In genomic region chr7:128579381-128579780, GRCm38 (mm10) we compare ENCODE assay signal across 2 mouse cellular contexts.
TF ChIP-seq lines count a peak whose summit lies in the region.

No protein-coding gene starts in this region.

TF ChIP-seq in CH12.LX, 34 proteins besides CTCF, POLR2A, EP300 and RAD21:
- no peak for TF ChIP-seq TBP (conservative IDR thresholded peaks at IDR 0.05; ENCODE audit: low read depth, low read length)
- TF ChIP-seq SMC3 (IDR thresholded peaks at IDR 0.05; ENCODE audit: low read depth, low read length): no peak
- TF ChIP-seq ZC3H11A (IDR thresholded peaks at IDR 0.05; ENCODE audit: low read depth, low read length): no peak
- no peak for TF ChIP-seq MEF2A (IDR thresholded peaks at IDR 0.05; ENCODE audit: borderline replicate concordance, low read depth, low read length)
- no peak for TF ChIP-seq CHD1 (IDR thresholded peaks at IDR 0.05; ENCODE audit: low read depth, low read length)
- no peak for TF ChIP-seq ETS1 (conservative IDR thresholded peaks at IDR 0.05; ENCODE audit: low read depth, low read length)

TF ChIP-seq in MEL, 35 proteins besides CTCF, POLR2A, EP300 and RAD21:
- 0 out of 2 replicates have a peak, but pooled peaks have one; percentile 16 for TF ChIP-seq MAFK (IDR thresholded peaks at IDR 0.05; ENCODE audit: borderline replicate concordance, low read depth, low read length)
- TF ChIP-seq TAL1 (IDR thresholded peaks at IDR 0.05; ENCODE audit: low read length): peak; percentile 55
- TF ChIP-seq GATA1 (IDR thresholded peaks at IDR 0.05; ENCODE audit: low read depth, low read length): peak; percentile 88
- TF ChIP-seq CHD1 (IDR thresholded peaks at IDR 0.05; ENCODE audit: low read depth, low read length): no peak
- no peak for TF ChIP-seq JUND (IDR thresholded peaks at IDR 0.05; ENCODE audit: low read depth, low read length)
- no peak for TF ChIP-seq HCFC1 (IDR thresholded peaks at IDR 0.05; ENCODE audit: low read depth, low read length)
- no peak for TF ChIP-seq SMC3 (IDR thresholded peaks at IDR 0.05; ENCODE audit: low read depth, low read length)
- peak; percentile 63 for TF ChIP-seq ETS1 (IDR thresholded peaks at IDR 0.05; ENCODE audit: low read depth, low read length)
- no peak for TF ChIP-seq NELFE (IDR thresholded peaks at IDR 0.05; ENCODE audit: low read depth, low read length)
- no peak for TF ChIP-seq ZC3H11A (IDR thresholded peaks at IDR 0.05; ENCODE audit: low read depth, low read length)
- TF ChIP-seq MAZ (IDR thresholded peaks at IDR 0.05; ENCODE audit: low read depth, low read length): no peak
- TF ChIP-seq BHLHE40 (IDR thresholded peaks at IDR 0.05; ENCODE audit: borderline replicate concordance, low read depth, low read length): no peak
- peak; percentile 34; the same call in 1 of the 2 replicates for TF ChIP-seq SIN3A (IDR thresholded peaks at IDR 0.05; ENCODE audit: low read length)
- TF ChIP-seq ZNF384 (IDR thresholded peaks at IDR 0.05; ENCODE audit: low read depth, low read length): no peak
- no peak for TF ChIP-seq ELF1 (IDR thresholded peaks at IDR 0.05; ENCODE audit: low read depth, low read length)
- peak; percentile 89 for TF ChIP-seq TCF12 (IDR thresholded peaks at IDR 0.05; ENCODE audit: low read depth, low read length)
- TF ChIP-seq UBTF (IDR thresholded peaks at IDR 0.05; ENCODE audit: borderline replicate concordance, insufficient read depth, low read depth, low read length): no peak
- peak; percentile 73; the same call in 1 of the 2 replicates for TF ChIP-seq ZKSCAN1 (IDR thresholded peaks at IDR 0.05; ENCODE audit: low read depth, low read length)
- TF ChIP-seq KAT2A (conservative IDR thresholded peaks at IDR 0.05; ENCODE audit: low read depth, low read length): no peak
- TF ChIP-seq POLR2AphosphoS2 (IDR thresholded peaks at IDR 0.05; ENCODE audit: low read length): no peak
- no peak for TF ChIP-seq GABPA (IDR thresholded peaks at IDR 0.05; ENCODE audit: low read depth, low read length)
- peak; percentile 77 for TF ChIP-seq RCOR1 (IDR thresholded peaks at IDR 0.05; ENCODE audit: low read depth, low read length)
- TF ChIP-seq CHD2 (IDR thresholded peaks at IDR 0.05; ENCODE audit: low read length): no peak
- TF ChIP-seq TBP (IDR thresholded peaks at IDR 0.05; ENCODE audit: low read depth, low read length): no peak
- no peak for TF ChIP-seq MYC (IDR thresholded peaks at IDR 0.05; ENCODE audit: low read depth, low read length)
- no peak for TF ChIP-seq POLR2AphosphoS5 (IDR thresholded peaks at IDR 0.05; ENCODE audit: borderline replicate concordance, low read depth, low read length)
- no peak for TF ChIP-seq NRF1 (IDR thresholded peaks at IDR 0.05; ENCODE audit: insufficient read depth, low read depth, low read length, poor library complexity, severe bottlenecking)
- TF ChIP-seq ZMIZ1 (IDR thresholded peaks at IDR 0.05; ENCODE audit: low read depth, low read length): no peak
- TF ChIP-seq MAX (IDR thresholded peaks at IDR 0.05; ENCODE audit: low read length): no peak
- TF ChIP-seq USF1 (IDR thresholded peaks at IDR 0.05; ENCODE audit: low read depth, low read length): no peak
